Mouse (Mus musculus): ENCODE measurements around the gene Ywhag.

Gene Ywhag

DNA sequence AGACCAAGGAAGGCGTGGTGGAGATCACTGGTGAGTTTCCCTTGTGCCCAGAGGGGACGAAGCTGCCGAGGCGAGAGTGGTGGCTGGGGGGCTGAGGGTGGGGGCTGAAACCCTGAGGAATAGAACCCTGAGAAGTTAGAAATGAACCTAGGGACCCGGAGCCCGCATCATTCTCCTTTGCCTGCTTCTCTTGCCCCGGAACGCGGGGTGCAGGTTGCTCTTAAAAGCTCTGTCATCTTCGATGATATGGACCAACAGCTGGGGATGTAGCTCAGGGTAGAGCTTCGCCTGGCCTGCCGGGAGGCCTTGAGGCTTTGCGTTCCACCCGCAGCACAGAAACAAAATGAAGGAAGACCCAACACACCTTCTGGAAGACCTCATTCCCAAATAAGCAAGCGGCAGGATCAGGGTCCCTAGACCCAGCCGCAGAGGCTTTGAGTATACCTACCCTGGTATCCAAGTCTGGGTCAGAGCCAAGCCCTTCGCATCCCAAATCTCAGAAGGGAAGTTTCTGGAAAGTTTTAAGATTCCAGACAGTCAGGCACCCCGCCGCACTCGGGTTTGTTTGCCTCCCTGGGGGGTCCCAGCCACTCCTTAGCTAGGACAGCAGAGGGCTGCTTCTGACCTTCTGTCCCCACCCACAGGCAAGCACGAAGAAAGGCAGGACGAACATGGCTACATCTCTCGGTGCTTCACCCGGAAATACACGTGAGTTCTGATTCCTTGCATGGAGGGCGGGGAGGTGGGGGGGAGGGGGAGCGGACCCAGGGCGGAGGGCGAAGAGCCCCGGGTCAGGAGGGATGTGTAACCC is 45.8 kb downstream of the Ywhag start:
- DNase-seq (ENCODE audit: inconsistent ontology term): no peak

DNA sequence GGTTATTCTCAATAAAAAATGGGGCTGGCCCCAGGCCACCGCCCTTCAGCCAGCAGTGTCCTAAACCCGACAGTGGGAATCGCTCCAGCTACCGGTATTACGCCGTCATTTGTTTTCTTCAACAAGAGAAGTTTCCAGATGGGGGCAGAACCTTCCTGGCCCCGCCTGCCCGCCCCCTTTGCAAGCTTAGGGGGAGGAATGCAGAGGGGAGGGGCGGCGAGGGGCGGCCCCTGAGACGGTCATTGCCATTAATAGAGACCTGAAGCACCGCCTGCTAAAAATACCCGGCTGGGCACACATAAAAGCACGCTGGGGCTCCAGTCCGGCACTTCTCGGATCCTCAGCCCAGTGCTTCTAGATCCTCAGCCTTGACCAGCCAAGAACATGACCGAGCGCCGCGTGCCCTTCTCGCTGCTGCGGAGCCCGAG is 46.7 kb downstream of the Ywhag start, which contains the start of gene Hspb1:
TSS of gene Hspb1 (plus strand) at position 245 of the 428 bp plus-strand sequence.
- DNase-seq (ENCODE audit: inconsistent ontology term): peak; percentile 94

DNA sequence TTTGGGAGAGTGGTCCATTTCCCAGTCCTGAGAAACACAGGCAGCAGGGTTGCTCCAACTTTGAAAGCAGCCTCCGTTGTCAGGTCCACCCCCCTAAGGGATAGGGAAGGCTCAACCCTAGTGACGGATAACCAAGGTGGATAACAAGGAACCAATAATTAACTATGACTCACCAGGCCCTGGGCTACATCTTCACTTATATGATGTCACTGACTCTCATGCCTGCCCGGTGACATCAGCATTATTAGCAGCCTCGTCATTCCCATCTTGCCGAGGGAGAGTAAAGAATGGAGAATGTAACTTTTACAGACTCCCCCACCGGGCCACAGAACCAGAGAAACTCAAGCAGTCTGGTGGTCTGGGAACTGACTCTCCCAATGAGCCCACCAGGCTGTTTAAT is 49.8 kb downstream of the Ywhag start:
- no peak for DNase-seq (ENCODE audit: inconsistent ontology term)

DNA sequence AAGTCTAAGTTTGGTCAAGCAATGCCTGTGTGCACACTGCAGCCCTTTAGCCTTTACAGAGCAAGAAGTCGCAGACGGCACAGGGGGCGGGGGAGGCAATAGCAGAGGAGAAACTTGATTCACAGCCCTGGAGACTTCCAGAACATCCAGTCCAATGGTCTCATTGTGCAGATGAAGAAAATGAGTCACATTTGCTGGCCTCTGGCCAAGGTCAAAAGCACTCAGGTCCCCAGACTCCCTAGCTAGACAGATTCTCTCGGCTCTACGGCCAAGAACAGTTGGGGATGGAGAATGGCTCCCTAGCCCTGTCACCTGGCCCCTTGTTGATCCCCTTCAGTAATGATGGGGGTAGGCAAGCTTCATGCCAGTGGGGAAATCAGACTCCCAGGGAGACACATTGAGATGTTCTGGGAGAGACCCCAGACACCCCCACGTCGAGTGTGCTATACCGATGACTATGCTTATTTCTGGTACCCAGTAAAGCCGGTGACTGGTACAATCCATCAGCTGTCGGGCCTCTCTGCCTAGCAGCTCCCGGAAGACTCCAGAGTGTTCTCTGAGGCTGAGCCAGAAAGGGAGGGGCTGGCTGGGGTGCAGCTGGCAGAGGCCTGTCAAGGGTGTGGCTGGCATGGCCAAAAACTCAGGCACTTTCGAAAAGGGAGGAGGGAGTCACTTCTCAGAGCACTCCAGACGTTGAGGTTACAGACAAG is 54.8 kb downstream of the Ywhag start:
- peak; percentile 82 for DNase-seq (ENCODE audit: inconsistent ontology term)

DNA sequence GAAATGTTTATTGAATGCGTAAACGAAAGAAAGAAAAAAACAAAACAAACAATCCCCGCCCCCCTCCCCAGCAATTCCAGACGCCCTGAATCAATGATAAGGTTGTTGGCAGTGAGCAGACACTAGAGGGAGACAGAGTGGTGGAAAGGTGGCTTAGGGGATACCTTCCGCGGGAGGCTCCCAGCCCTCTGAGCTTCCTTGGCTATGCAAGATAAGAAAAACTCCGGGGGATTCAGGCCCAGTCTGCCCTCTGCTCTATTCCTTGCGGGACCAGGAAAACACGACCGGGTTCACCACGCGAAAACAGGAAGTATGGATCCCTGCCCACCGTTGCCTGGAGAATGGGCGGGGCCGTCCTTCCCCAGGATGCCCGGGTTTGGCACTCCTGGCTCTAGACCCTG is 56.6 kb downstream of the Ywhag start:
- peak; percentile 76 for DNase-seq (ENCODE audit: inconsistent ontology term)

DNA sequence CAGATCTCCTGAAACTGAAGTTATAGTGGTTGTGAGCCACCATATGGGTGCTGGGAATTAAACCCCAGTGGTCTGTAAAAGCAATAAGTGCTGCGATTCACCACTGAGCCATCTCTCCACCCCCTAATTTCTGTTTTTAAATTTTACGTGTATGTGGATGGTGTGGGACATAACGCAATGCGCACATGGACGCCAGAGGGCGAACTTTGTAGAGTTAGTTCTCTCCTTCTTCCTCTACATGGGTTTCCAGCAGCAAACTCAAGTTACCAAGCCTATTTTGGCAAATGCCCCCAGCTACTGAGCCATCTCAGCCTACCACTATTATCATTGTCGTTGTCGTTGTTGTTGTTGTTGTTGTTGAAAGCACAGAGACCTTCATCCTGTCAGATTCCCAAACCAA is 57.2 kb downstream of the Ywhag start:
- DNase-seq (ENCODE audit: inconsistent ontology term): no peak

DNA sequence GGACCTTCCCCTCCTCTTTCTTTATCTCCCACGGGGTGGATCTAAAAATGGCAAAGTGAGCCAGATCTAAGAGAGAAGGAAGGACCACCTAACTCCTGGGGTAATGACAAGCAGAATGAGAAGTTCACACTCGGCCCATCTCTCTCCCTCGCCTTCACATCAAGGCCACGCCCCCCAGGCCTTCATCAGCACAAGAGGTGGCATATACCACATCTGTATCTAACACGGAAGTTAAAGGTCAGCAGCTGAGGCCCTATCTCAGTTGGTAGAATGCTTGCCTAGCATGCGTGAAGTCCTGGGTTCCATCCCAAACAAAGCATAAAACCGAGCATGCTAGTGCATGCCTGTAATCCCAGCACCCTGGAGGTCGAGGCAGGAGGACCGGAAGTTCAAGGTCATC is 60.7 kb downstream of the Ywhag start:
- no peak for DNase-seq (ENCODE audit: inconsistent ontology term)

DNA sequence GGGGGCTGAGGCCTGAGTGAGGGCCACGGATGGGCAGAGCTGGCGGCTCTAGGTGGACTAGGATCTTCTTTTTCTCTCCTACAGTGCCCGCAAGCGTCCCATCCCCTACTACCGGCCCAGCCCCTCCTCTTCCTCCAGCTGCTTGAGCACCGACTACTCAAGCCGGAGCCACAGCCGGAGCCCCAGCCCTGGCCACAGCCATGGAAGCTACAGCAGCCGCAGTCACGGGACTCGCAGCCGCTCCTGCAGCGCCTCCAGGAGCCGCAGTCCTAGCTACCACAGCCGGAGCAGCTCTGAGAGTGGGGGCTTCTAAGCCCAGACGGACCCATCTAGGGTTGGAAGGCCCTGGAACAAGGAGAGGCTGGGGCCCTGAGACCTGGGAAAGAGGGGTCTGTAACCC is 61.4 kb downstream of the Ywhag start:
- DNase-seq (ENCODE audit: inconsistent ontology term): no peak

DNA sequence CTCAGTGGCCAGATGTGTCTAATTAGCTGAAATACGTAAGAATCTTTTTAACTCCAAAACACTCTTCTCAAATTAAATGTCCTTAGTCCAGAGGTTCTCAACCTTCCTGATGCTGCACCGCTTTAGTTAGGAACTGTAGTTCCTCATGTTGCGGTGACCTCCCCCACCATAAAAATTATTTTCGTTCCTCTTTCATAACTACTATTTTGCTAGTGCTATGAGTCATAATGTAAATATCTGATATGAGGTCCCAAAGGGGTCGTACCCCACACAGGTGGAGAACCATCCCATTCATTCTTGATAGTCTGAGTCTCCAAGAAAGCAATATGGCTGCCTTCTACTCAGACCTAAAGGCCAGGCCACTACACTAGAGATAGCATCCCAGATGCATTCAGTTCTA is 63.9 kb downstream of the Ywhag start:
- no peak for DNase-seq (ENCODE audit: inconsistent ontology term)

DNA sequence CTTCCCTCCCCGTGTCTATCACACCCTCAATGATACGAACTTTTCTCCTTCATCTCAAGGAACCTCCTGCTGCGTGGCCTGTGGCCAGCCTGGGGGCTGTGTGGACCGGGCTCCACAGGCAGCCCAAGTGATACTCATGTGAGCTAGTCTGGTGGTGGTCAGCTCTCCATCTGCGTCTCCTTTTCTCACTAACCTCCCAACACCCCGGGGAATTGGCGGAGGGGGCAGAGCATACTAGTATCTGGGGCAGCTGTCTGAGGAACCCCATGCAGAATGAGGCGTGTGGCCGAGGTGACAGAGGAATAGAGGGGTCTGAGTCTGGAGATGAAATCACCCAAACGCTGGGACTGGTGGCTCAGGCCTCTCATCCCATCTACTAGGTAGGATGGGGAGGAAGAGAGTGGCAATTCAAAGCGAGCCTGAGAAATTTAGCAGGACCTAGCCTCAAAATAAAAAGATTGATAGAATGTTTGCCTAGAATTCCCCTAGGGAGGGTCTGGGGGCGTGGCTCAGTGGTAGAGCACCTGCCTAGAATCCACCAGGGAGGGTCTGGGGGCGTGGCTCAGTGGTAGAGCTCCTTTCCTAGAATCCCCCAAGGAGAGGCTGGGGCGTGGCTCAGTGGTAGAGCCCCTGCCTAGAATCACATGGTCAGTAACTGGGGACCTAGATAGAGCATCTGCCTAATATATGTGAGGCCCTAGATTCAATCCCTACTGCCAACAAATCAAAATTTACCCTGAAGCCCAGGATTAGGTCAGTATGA is 64.6 kb downstream of the Ywhag start:
- DNase-seq (ENCODE audit: inconsistent ontology term): no peak

DNA sequence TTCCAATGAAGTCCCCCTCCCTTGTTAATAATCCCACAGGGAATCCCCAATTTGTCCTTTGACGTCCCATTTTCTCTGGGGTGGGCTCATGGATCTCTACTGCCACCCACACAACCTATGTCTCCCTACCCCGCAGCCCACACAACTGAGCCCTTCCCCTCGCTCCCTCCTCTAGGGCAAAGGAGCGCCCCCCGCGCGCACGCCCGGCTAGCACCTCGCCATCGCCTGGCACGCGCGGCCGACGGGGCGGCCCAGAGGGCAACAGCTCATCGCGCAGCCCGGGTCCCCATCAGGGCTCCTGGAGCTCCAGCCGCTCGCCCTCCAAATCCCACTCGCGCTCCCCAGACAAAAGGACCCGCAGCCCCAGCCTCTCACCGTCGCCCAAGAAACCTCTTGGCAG is 65.8 kb downstream of the Ywhag start:
- DNase-seq (ENCODE audit: inconsistent ontology term): no peak

DNA sequence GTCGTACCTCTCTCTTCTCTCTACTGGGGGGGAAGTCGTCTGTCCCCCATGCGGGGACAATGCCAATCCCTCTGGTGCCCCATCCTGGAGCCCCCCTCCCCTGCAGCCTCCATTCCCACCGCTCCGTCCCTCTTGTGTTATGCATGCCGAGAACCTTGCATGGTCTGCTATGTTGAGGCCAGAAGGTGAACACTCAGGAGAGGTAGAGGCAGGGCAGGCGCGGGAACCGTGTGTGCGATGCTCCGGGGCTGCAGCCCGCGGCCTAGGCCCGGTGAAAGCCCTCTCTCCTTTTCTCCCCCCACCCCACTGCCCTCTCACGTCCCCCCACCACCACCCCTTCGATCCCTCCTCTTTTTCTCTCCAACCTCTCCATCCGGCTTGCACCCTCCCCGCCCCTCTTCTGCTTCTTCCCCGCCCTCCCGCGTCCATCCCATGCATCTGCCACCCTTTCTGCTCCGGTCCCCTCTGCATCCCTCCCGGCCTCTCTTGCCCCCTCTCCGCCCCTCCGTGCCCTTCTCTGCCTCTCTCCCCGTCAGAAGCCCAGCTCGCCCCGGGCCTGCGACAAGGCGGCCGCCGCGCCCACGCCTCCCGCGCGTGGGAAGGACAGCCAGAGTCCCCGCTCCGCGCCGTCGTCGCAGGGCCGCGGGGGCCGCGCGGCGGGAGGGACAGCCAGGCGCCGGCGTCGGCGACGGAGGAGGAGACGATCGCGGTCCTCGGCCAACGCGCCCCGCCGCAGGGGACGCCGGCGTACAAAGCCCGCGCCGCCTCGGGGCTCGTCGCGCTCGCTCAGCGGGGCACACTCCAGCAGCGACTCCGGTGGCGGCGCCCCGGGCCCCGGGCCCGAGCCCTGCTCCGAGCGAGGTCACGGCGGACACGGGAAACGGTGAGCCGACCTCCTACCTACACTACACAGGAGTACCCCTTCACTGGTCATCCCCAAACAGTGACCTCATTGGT is 66.5 kb downstream of the Ywhag start:
- no peak for DNase-seq (ENCODE audit: inconsistent ontology term)

DNA sequence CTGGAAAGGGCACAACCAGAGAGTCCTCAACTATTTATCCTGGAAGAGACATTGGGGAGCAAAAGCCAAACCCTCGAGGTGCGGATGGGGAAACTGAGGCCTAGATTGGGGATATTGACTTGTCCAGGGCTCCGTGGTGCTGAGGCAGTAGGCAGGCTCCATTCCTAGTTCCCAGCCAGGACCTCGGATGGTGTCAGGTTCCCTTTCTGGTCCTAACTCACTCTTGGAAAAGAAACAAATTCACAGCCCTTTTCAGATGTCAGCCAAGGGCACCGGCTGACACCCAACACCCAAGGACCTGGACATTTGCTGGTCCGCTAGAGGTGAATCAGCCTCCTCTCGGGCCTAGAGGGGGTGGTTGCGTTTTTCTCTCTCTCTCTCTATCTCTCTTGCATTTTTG is 67.8 kb downstream of the Ywhag start:
- DNase-seq (ENCODE audit: inconsistent ontology term): no peak

All from Muller cell, postnatal 12 days (primary cell).